Mouse (Mus musculus) heart, embryonic 14.5 days (tissue): Measurements from ENCODE around the gene Vsig10. TPM values are rescaled to one million over a fixed set of nuclear protein-coding genes. Genes with fewer than 3 reads are reported as not detected.
"Not testable (repeated sequence)": the region's sequence is repeated elsewhere in the genome, so short reads cannot be mapped to it uniquely, and the experiment has no call there.

ENCODE experiments used
- ATAC-seq: fragments of 200-750 bp; cut with Nextera tagmentation; 2 replicates; pipeline ENCODE4 v1.8.0; 2017; ENCODE audit warnings: low read depth, moderate TSS enrichment; ENCODE audit not compliant: insufficient number of reproducible peaks, insufficient read depth, low FRiP score
- H3K27ac ChIP-seq, 2 experiments: fragments of 200-500 bp in 1 of 2; fragments of 300-500 bp in 1 of 2; sonication (generic) in 1 of 2; replicated peaks in 1 of 2; 2 replicates each; pipeline ENCODE4 v1.5.1; 2012 to 2014; ENCODE audit warnings: low read depth in 2 of 2, low read length in 2 of 2, control low read depth in 1 of 2, mild to moderate bottlenecking in 1 of 2, mixed read lengths in 1 of 2; ENCODE audit not compliant: control insufficient read depth in 1 of 2, insufficient read depth in 1 of 2
- H3K27me3 ChIP-seq: fragments of 300-500 bp; sonication (generic); 2 replicates; pipeline ENCODE4 v1.6.1; 2014; ENCODE audit warnings: mild to moderate bottlenecking, low read length, control low read depth; ENCODE audit not compliant: control insufficient read depth, insufficient read depth
- H3K36me3 ChIP-seq: fragments of 300-500 bp; sonication (generic); 2 replicates; pipeline ENCODE4 v1.6.1; 2014; ENCODE audit warnings: mild to moderate bottlenecking, control low read depth, low read length, mixed read lengths; ENCODE audit not compliant: control insufficient read depth, insufficient read depth
- H3K4me1 ChIP-seq, 2 experiments: fragments of 200-500 bp in 1 of 2; fragments of 300-500 bp in 1 of 2; sonication (generic) in 1 of 2; 2 replicates each; pipeline ENCODE4 v1.6.1; 2012 to 2014; ENCODE audit warnings: low read length in 2 of 2, control low read depth in 1 of 2, mixed read lengths in 1 of 2; ENCODE audit not compliant: control insufficient read depth in 2 of 2, insufficient read depth in 2 of 2
- H3K4me2 ChIP-seq: fragments of 300-500 bp; sonication (generic); 2 replicates; pipeline ENCODE4 v1.6.1; 2014; ENCODE audit warnings: mild to moderate bottlenecking, low read length
- H3K4me3 ChIP-seq, 2 experiments: fragments of 200-500 bp in 1 of 2; fragments of 300-500 bp in 1 of 2; sonication (generic) in 1 of 2; 2 replicates each; pipeline ENCODE4 v1.5.1; 2012 to 2014; ENCODE audit warnings: low read length in 2 of 2, mild to moderate bottlenecking in 2 of 2, control low read depth in 1 of 2, low read depth in 1 of 2, moderate library complexity in 1 of 2; ENCODE audit not compliant: control insufficient read depth in 1 of 2, insufficient read depth in 1 of 2
- H3K9ac ChIP-seq: fragments of 300-500 bp; sonication (generic); 2 replicates; pipeline ENCODE4 v1.6.1; 2014; ENCODE audit warnings: mild to moderate bottlenecking, low read length
- H3K9me3 ChIP-seq: fragments of 300-500 bp; sonication (generic); 2 replicates; pipeline ENCODE4 v1.6.1; 2016; ENCODE audit warnings: low read length, control low read depth; ENCODE audit not compliant: control insufficient read depth
- WGBS: fragments of 180-500 bp; shearing (Covaris S2); extraction: QIAGEN DNeasy Blood & Tissue Kit; methylation state at CpG from one replicate; pipeline ENCODE4 v1.1.7; 2014; 5-methylcytosine and 5-hydroxymethylcytosine counted together
- polyA plus RNA-seq: library from polyadenylated mRNA; unstranded; fragments of >200 nt; fragmentation: Nextera tagmentation; extraction: Ambion mirVana; gene quantifications from 2 replicates; pipeline ENCODE4 v1.2.1, GENCODE M21; 2014

The Vsig10 gene
- polyA plus RNA-seq, 1 experiment from 2014 or later = 6.6 TPM

DNA sequence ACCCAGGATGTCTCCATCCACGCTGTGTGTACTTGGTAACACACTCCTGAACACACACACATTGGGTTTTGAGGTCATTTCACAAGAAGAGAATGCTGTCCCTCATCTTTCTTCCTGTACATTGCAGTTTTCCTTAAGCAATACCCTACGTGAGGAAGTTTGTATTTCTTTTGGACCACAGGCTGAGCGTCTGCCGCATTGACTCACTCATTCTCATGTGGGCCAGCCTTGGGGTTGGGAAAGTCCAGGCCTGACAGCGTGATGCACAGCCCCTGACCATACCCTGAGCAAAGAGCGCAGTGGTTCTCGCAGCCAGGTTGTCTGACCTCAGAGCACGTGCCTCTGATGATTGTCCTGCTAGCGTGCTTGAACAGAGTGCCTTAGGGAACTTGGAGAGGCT lies 54.5 kb downstream of the Vsig10 start:
- 93% methylated on average over 9 of the region's 9 CpGs for WGBS
- Histone ChIP-seq H3K4me3 (no peak overlapping the region), H3K36me3 (peaks cover 95% of the 10 kb centered on the region), H3K27ac (no peak overlapping the region), H3K9me3 (no peaks in the 10 kb centered on the region), H3K27me3 (no peaks in the 10 kb centered on the region), H3K9ac (no peak overlapping the region), H3K4me2 (no peak overlapping the region), H3K4me1 (no peaks in the 10 kb centered on the region)
- ATAC-seq = no peak

DNA sequence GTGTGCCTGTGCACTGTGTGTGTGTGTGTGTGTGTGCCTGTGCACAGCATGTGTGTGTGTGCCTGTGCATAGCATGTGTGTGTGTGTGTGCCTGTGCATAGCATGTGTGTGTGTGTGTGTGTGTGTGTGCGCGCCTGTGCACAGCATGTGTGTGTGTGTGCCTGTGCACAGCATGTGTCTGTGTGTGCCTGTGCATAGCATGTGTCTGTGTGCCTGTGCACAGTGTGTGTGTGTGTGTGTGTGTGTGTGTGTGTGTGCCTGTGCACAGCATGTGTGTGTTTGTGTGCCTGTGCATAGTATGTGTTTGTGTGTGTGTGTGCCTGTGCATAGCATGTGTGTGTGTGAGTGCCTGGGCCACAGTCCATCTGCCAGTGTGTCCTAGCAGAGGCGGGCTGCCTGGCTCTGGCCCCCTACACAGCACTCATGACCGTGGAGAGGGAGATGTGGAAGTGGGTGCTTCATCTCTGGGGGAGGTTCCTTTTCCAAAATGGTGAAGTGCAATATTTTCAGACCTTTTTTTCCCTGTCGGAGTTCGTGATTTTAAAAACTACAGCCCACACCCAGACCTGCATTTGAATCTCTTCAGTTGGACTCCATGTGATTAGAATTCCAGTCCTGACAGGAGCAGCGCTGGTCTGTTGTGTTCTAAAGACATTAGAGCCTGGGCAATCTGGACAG lies 55.6 kb downstream of the Vsig10 start:
- 94% methylated on average over 7 of the region's 7 CpGs for WGBS
- no peak overlapping the region for H3K27ac ChIP-seq
- no peak overlapping the region for H3K4me3 ChIP-seq
- ATAC-seq = no peak
- no peaks in the 10 kb centered on the region for H3K27me3 ChIP-seq
- H3K36me3 ChIP-seq = peaks cover 95% of the 10 kb centered on the region
- H3K9ac ChIP-seq = no peak overlapping the region
- H3K9me3 ChIP-seq = no peaks in the 10 kb centered on the region
- H3K4me2 ChIP-seq = no peak overlapping the region
- no peaks in the 10 kb centered on the region for H3K4me1 ChIP-seq

DNA sequence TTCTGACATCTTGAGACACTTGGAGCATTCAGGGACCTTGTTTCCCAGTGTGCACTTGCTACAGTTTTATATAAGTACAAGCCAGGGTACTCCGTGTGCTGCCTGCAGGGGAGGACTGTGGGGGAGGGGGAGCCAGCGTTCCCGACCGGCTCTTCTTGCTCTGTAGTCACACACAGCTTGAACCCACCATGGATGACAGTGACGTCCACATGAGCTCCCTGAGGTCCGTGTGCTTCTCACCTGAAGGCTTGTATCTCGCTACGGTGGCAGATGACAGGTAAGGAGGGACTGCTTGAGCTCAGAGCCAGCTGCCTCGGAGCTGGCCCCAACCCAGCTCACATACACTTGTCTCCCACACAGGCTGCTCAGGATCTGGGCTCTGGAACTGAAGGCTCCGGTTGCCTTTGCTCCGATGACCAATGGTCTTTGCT lies 57.5 kb downstream of the Vsig10 start:
- Histone ChIP-seq H3K4me3 (no peak overlapping the region), H3K27ac (no peak overlapping the region), H3K27me3 (no peaks in the 10 kb centered on the region), H3K9ac (no peak overlapping the region), H3K9me3 (no peaks in the 10 kb centered on the region), H3K36me3 (peaks cover 95% of the 10 kb centered on the region), H3K4me1 (no peaks in the 10 kb centered on the region), H3K4me2 (no peak overlapping the region)
- WGBS = 78% methylated on average over 11 of the region's 11 CpGs
- no peak for ATAC-seq

DNA sequence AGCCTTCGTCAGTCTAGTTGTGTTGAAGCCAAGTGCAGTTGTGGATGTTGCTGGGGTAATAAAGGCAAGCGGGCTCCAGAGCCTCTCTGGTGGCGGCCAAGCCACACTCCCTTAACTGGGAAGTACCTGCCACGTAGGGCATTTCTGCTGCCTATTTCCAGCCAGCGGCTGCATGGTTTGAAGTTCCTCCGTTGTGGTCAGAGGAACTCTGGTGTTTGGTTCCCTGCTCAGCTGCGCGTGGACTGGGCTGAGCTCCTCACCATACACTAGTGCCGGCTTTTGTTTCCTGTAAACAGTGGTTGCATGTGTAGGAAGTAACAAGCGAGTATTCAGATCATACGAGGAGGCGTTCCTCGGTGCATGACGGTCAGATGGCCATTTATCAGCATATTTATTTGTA lies 58.8 kb downstream of the Vsig10 start:
- not testable (repeated sequence) for H3K9me3 ChIP-seq, H3K4me3 ChIP-seq, H3K27me3 ChIP-seq, H3K4me1 ChIP-seq, H3K9ac ChIP-seq, H3K27ac ChIP-seq, ATAC-seq, H3K4me2 ChIP-seq
- 88% methylated on average over 14 of the region's 14 CpGs for WGBS
- peaks cover 94% of the 10 kb centered on the region for H3K36me3 ChIP-seq

DNA sequence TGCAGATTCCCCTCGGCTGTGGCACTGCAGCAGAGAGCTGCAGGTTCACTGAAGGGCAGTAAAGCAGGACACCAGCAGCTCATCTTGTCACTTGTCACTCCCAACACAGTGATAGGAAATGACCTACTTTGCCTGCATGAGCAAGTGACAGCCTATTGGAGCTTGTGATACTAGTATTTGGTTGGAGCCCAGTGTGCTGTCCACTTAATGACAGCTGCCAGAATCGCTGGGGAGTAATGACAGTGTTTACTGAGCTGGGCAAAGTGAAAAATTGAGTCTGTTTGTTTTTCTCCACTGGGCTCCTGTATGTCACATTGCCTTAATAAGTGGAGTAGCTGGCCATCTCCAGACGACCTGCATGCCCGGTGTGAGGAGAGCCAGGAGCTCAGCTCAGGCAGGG lies 61.3 kb downstream of the Vsig10 start:
- H3K27me3 ChIP-seq = no peaks in the 10 kb centered on the region
- ATAC-seq = no peak
- peaks cover 5 to 7% of the 10 kb centered on the region in 2 experiments; a peak in 2 of 4 replicates for H3K4me1 ChIP-seq
- no peaks in the 10 kb centered on the region for H3K9me3 ChIP-seq
- no peak overlapping the region for H3K27ac ChIP-seq
- H3K9ac ChIP-seq = no peak overlapping the region
- WGBS = 61% methylated on average over 4 of the region's 4 CpGs
- no peak overlapping the region for H3K4me3 ChIP-seq
- no peak overlapping the region for H3K4me2 ChIP-seq
- peaks cover 94% of the 10 kb centered on the region for H3K36me3 ChIP-seq

DNA sequence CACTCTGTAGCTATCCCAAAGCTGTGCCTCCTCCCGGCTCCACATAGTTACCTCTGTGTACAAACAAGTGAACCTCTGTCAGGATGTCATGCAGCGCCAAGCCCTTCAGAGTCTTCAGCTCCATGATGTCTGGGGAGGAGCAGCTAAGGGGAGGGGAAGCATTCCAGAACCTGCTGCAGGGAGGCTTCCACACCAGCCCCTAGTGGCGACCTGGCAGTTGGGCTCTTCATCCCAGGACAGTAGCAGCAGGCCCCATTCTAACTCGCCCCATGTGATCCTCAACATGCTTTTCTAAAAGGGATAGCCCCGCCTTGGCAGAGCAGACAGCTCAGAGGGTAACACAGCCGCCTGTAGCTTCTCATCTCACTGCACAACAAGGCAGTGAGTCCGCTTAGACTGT lies 62.9 kb downstream of the Vsig10 start:
- ATAC-seq = no peak
- H3K9me3 ChIP-seq = no peaks in the 10 kb centered on the region
- no peak overlapping the region for H3K4me3 ChIP-seq
- H3K27ac ChIP-seq = no peak overlapping the region
- H3K27me3 ChIP-seq = no peaks in the 10 kb centered on the region
- peaks cover 88% of the 10 kb centered on the region for H3K36me3 ChIP-seq
- peak overlapping the region; percentile 16; the same call in 1 of the 2 replicates for H3K9ac ChIP-seq
- H3K4me1 ChIP-seq = peaks cover 5 to 7% of the 10 kb centered on the region in 2 experiments; a peak in 2 of 4 replicates
- 59% methylated on average over 7 of the region's 7 CpGs for WGBS
- no peak overlapping the region for H3K4me2 ChIP-seq

DNA sequence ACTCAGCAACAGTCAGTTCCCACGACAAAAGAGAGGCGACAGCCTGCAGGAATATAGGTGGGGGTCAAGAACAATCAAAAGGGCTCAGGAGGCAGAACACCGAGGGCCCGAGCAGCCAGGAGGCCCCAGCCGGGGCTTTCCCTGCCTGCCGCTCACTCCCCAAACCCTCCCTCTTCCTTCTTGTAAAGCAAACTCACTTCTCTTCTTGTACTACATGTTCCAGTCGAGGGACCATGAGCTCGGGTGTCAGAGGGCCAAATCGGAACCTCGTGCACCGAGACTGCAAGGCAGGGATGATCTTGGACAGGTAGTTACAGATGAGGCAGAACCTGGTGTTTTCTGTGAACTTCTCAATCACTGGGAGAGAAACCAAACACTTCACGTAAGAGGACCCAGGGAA lies 64.3 kb downstream of the Vsig10 start:
- Histone ChIP-seq H3K4me1 (peaks cover 9 to 13% of the 10 kb centered on the region in 2 experiments; a peak in 2 of 4 replicates), H3K4me3 (no peak overlapping the region), H3K4me2 (no peak overlapping the region), H3K9ac (no peak overlapping the region), H3K27me3 (no peaks in the 10 kb centered on the region), H3K9me3 (no peaks in the 10 kb centered on the region), H3K27ac (no peak overlapping the region), H3K36me3 (peaks cover 78% of the 10 kb centered on the region)
- 78% methylated on average over 12 of the region's 12 CpGs for WGBS
- ATAC-seq = no peak

DNA sequence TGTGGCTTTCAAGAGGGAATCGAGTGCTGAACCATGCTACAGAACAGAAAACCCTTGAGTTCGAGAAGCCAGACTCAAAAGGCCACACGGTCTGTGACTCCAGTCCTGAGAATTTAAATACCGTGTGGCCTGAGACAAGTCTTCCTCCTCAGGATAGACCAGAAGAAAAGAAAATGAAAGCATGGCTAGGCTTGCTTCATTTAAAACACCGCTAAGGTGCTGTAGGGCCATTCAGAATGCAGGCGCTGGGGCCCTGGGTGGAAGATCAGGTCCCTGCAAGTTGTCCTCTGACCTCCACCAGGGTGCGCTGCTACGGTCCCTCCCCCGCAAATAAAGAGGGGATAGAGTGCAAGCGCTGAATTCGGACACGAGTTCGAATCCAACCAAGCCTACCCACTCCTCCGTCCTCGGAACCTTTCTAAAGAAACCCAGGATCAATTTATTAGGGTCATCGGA lies 69.4 kb downstream of the Vsig10 start:
- H3K9me3 ChIP-seq = peaks cover 8% of the 10 kb centered on the region; the same call in 1 of the 2 replicates
- peak overlapping the region; percentile 68 to 76 for H3K4me3 ChIP-seq
- ATAC-seq = no peak
- H3K4me2 ChIP-seq = peak overlapping the region; percentile 77
- peak overlapping the region in 1 of 2 experiments; percentile 44; a peak in 3 of 4 replicates for H3K27ac ChIP-seq
- no peaks in the 10 kb centered on the region for H3K27me3 ChIP-seq
- 12% methylated on average over 16 of the region's 16 CpGs for WGBS
- peak overlapping the region; percentile 80 for H3K9ac ChIP-seq
- peaks cover 6 to 11% of the 10 kb centered on the region in 2 experiments; a peak in 2 of 4 replicates for H3K4me1 ChIP-seq
- H3K36me3 ChIP-seq = peaks cover 28% of the 10 kb centered on the region
